Mouse (Mus musculus) macrophage (primary cell): ENCODE results near the gene Yjefn3. TPM values are rescaled to one million over a fixed set of nuclear protein-coding genes. Genes with fewer than 3 reads are reported as not detected.

ENCODE experiments used
- H3K27ac ChIP-seq: fragments of 350-480 bp; formaldehyde crosslinking; 2 replicates; pipeline ENCODE4 v1.9.0; 2021
- H3K36me3 ChIP-seq: fragments of 350-480 bp; formaldehyde crosslinking; 2 replicates; pipeline ENCODE4 v1.9.0; 2021; ENCODE audit errors: inconsistent target
- H3K4me3 ChIP-seq: fragments of 350-480 bp; formaldehyde crosslinking; 2 replicates; pipeline ENCODE4 v1.9.0; 2021; ENCODE audit errors: inconsistent target
- H3K79me2 ChIP-seq: fragments of 350-480 bp; formaldehyde crosslinking; 2 replicates; pipeline ENCODE4 v1.9.0; 2021; ENCODE audit errors: inconsistent target
- whole genome bisulfite sequencing: methylation state at CpG from one replicate; pipeline ENCODE4 v1.1.7; 2026; ENCODE audit warnings: inconsistent platforms; ENCODE audit not compliant: missing documents; 5-methylcytosine and 5-hydroxymethylcytosine counted together
- polyA plus RNA-seq: library from polyadenylated mRNA; stranded (reverse); fragments of 250-400 nt; gene quantifications from 3 replicates; pipeline ENCODE4 v1.2.4, GENCODE M21; 2018; ENCODE audit warnings: inconsistent platforms

Yjefn3 gene
- polyA plus RNA-seq, 1 experiment from 2014 or later: not detected

DNA sequence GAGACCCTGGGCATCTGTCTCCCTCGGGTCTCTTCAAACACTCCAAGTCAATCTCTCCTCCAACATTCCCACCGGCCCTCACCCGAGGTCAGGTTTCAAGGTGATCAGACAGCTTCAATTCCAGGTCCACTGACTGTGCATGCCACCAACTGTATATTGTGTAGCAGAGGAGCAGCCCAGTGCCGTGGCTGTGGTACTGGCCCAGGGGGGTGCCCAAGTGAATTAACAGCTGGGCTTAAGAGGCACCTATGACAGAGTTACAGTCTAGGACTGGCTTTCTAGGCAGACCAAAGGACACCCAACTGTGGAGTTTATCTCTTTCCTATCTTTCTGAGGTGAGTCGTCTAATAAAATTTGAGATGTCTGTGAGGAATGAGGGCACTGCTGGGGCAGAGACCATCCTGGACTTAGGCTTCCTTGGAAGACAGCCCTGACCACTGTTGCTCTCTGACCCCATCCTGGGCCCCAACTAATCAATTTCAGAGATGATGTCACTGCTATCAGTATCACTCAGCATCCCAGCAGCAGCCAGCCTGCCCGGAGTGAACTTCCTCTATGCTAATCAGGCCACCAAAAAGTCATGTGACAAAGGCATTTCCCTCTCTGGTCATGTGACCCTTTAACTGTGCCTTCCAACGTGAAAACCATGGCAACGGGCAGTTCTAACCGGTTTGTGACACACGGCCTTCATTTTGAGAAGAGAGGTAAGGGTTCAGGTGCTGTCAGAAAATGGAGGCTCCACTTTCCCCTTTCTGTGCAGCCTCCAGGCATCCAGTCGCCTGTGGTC lies 17.6 kb upstream of the Yjefn3 start:
- Histone ChIP-seq H3K79me2 (peaks cover 79% of the 10 kb centered on the region), H3K36me3 (peaks cover 31% of the 10 kb centered on the region), H3K4me3 (peak overlapping the region; percentile 5; the same call in 1 of the 2 replicates), H3K27ac (peak overlapping the region; percentile 88)
- WGBS: 35% methylated on average over 11 of the region's 11 CpGs

DNA sequence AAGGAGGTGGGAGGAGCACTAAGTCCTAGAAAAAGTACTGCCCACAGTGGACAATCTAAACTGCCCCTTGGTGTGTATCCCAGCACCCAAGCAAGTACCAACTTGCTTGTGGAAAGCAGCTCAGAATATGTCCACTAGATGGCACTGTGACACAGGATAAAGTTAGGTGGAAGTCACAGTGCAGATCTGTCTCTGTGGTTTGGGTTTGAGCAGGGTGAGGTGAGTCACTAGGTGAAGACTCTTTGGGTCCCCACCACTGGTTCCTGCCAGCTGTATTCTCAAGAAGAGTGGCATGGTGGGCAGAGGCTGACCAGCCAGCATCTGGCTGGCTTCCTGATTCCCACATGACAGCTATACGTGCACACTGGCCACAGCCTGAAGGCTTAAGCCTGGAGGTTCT lies 16.5 kb upstream of the Yjefn3 start:
- WGBS: 0% methylated on average over 1 of the region's 1 CpGs
- peaks cover 42% of the 10 kb centered on the region for H3K36me3 ChIP-seq
- peaks cover 69% of the 10 kb centered on the region for H3K79me2 ChIP-seq
- peak overlapping the region; percentile 88 for H3K27ac ChIP-seq
- no peak overlapping the region for H3K4me3 ChIP-seq

DNA sequence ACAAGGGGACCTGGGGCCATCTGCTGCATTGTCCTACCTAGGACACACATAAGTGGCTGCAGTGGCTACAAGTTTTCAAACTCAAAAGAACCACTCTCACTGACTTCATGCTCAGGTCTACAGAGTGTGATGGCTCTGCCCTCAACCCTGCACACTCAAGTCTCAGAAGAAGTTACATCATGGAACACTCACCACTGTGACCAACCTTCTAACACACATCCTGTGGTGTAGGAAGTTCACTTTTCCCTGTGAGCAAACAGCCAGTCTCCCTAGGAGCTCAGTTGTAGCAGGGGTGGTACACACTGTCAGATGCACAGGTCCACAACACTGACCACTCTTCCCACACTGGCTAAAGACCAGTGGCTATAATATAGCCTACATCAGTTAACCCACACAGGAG lies 16.0 kb upstream of the Yjefn3 start:
- peak overlapping the region; percentile 88; the same call in 1 of the 2 replicates for H3K27ac ChIP-seq
- H3K36me3 ChIP-seq: peaks cover 47% of the 10 kb centered on the region
- no peak overlapping the region for H3K4me3 ChIP-seq
- H3K79me2 ChIP-seq: peaks cover 64% of the 10 kb centered on the region

DNA sequence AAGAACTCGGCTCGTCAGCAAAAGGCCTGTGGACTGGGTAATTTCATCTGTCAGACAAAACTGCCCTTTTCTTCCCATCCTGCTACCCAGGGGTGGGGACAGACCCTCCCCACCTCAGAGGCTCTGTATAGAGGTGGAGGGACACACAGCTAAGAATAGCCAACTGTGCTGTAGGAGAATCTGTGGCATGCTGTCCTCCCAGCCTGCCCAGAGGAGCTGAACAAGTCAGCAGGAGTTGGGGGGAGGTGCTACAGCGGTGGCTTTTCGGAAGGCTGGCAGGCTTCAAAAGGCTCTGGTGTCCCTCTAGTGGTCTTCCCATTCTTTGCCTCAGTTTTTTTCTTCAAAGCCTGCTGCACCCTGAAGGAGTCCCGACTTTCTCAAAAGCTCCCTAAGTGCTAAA lies 13.2 kb upstream of the Yjefn3 start:
- H3K4me3 ChIP-seq: no peak overlapping the region
- H3K36me3 ChIP-seq: peaks cover 74% of the 10 kb centered on the region
- 81% methylated on average over 5 of the region's 5 CpGs for WGBS
- H3K79me2 ChIP-seq: peaks cover 36% of the 10 kb centered on the region
- no peak overlapping the region for H3K27ac ChIP-seq

DNA sequence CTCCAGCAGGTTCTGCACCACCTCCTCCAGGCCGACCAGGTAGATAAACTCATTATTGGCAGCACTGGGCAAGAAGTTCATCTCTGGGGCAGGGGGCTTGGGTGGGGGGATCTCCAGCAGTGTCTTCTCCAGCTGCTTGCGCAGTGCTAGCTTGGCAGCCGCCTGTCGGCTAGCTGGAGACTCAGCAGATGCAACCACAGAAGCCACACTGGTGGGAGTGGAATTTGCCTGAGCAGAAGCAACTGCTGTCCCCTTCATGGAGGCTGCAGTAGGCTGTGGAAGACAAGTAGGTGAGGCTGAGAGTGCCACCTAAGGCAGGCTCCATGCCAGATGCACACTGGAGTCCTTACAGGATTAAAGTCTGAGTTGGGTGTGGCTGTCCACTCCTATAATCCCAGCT lies 12.0 kb upstream of the Yjefn3 start:
- H3K4me3 ChIP-seq: no peak overlapping the region
- WGBS: 85% methylated on average over 4 of the region's 4 CpGs
- H3K27ac ChIP-seq: no peak overlapping the region
- H3K79me2 ChIP-seq: peaks cover 25% of the 10 kb centered on the region
- peaks cover 86% of the 10 kb centered on the region for H3K36me3 ChIP-seq

DNA sequence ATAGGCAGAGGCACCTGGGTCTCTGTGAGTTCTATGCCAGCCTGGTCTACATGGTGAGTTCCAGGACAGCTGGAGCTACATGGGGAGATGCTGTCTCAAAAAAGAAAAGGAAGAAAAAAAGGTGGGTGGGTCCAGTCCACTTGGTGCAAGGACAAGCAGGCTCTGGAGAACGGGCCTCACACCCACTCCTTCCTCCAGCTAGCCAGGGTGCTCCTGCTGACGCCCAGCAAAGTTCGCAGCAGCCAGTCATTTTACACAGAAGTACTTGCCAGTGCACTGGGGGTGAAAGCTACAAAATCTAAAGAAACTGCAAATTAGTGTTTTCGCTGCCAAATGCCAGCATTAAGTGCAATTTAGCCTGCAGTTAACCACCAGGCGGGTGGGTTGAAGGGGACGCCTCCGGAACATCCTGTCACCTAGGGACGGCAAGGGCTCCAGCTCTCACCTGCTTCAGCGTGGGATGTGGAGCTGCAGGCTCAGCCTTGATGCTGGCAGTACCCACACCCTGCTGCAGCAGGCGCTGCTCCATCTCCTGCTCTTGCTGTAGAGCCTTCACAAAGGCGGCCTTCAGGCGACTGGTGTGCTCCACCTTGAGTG lies 10.1 kb upstream of the Yjefn3 start:
- Histone ChIP-seq H3K79me2 (peaks cover 5% of the 10 kb centered on the region; the same call in 1 of the 2 replicates), H3K36me3 (peaks cover 90% of the 10 kb centered on the region), H3K27ac (no peak overlapping the region), H3K4me3 (no peak overlapping the region)
- WGBS: 93% methylated on average over 12 of the region's 12 CpGs

DNA sequence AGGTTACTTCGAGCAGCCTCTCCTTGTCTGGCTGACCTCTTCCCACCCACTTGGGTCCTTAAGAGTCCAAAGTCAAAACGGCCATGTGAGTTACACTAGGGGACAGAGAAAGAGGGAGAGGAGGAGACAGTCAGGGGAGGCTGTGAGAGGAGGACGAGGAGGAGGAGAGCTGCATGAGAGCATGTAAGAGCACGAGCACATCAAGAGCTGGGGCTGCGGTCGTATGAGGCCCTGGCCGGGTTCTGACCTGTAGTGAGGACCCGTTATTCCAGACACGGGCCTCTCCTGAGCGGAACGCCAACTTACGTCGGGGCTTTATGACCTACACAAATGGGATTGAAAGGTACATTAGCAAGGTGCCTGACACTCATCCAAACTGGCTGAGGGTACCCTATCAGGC lies 9.4 kb upstream of the Yjefn3 start:
- Histone ChIP-seq H3K36me3 (peaks cover 83% of the 10 kb centered on the region), H3K79me2 (no peaks in the 10 kb centered on the region; the same call in 1 of the 2 replicates), H3K27ac (no peak overlapping the region), H3K4me3 (no peak overlapping the region)
- 94% methylated on average over 12 of the region's 13 CpGs for WGBS

DNA sequence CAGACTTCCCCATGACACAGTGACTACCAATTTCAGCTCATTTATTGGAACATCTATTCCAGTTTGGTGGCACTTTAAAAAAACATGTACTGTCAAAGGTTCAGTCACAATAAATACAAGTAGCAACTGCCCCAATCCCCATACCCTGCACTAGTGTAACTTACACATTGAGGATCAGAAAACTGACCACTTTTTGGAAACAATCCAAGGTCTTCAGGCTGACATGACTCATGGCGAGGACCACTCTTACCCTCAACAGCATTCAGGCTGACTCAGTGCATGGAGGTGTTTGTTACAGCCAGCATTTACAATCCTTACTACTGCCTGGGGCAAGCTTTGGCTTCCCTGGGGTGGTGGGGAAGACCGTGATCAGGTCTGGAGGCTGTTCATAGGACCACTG lies 4.6 kb upstream of the Yjefn3 start:
- Histone ChIP-seq H3K4me3 (no peak overlapping the region), H3K79me2 (no peaks in the 10 kb centered on the region), H3K27ac (no peak overlapping the region), H3K36me3 (peaks cover 35% of the 10 kb centered on the region)
- whole genome bisulfite sequencing: 93% methylated on average over 2 of the region's 2 CpGs

DNA sequence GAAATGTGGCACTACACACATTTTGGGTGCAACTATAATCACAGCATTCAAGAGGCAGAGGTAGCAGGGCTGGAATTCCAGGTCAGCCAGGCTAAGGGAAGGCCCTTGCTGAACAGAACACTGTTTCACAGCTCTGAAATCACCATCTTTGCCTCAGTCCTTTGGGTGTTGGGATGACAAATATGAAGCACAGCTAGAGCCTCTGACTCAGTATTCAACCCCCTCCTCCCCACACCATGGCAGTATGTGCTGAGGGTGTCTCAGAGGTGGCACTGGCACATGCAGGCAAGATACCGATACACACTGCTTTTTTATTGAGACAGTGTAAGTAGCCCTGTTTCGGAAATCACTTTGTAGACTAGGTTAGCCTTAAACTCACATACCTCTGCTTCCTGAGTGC lies 3.7 kb upstream of the Yjefn3 start:
- Histone ChIP-seq H3K4me3 (no peak overlapping the region), H3K27ac (no peak overlapping the region)
- WGBS: 94% methylated on average over 2 of the region's 2 CpGs

DNA sequence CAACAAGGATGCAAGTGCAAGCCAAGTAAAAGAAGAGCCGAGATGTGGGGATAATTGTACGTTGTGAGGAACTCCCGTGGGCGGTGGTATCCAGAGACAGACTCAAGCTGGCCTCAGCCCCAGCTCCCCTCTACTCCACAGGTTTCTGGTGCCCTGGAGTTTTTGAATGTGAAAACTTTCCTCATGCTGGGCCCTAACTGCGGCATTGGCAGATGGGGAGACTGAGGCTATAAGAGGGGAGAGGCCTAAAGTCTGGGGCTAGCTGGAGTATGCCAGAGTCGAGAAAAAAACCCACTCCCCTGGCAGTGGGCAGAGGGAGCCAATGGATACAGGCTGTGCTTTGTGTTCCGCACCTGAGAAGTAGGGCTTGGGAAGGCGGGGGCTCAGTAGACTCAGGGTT lies 1.6 kb upstream of the Yjefn3 start:
- no peak overlapping the region for H3K27ac ChIP-seq
- 90% methylated on average over 8 of the region's 8 CpGs for WGBS
- H3K4me3 ChIP-seq: no peak overlapping the region

More for the DNA sequence above, 3.7 kb upstream of the Yjefn3 start:
- peaks cover 26% of the 10 kb centered on the region for H3K36me3 ChIP-seq
- H3K79me2 ChIP-seq: peaks cover 1% of the 10 kb centered on the region; the same call in 1 of the 2 replicates

DNA sequence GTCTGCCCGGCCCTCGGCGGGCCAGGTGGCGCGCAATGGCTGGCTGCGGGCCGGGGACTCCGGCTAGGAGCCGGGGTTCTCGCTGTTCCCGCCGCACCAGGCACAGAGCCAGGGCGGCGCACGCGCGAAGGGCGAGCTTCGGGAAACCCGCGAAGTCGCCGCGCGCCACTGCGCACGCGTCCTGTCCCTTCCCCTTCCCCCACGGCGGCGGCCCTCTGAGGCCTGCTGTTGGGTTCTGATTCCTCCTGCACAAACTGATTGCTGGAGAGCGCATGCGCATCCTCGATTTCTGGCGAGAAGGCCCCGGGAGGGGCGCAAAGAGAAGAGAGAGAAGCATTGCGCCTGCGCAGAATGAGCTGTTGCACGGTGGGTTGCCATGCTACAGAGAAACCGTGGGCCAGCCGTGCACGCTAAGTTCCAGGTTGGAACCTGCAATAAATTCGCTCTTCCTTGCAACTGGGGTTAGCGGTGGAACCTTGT lies 591 bp upstream of the Yjefn3 start:
- under 1% methylated on average over 45 of the region's 45 CpGs for WGBS
- H3K4me3 ChIP-seq: peak overlapping the region; percentile 91
- peak overlapping the region; percentile 79 for H3K27ac ChIP-seq
- H3K36me3 ChIP-seq: no peaks in the 10 kb centered on the region
- H3K79me2 ChIP-seq: peaks cover 33% of the 10 kb centered on the region

More for the DNA sequence above, 1.6 kb upstream of the Yjefn3 start:
- H3K36me3 ChIP-seq: peaks cover 5% of the 10 kb centered on the region; the same call in 1 of the 2 replicates
- peaks cover 23% of the 10 kb centered on the region for H3K79me2 ChIP-seq

DNA sequence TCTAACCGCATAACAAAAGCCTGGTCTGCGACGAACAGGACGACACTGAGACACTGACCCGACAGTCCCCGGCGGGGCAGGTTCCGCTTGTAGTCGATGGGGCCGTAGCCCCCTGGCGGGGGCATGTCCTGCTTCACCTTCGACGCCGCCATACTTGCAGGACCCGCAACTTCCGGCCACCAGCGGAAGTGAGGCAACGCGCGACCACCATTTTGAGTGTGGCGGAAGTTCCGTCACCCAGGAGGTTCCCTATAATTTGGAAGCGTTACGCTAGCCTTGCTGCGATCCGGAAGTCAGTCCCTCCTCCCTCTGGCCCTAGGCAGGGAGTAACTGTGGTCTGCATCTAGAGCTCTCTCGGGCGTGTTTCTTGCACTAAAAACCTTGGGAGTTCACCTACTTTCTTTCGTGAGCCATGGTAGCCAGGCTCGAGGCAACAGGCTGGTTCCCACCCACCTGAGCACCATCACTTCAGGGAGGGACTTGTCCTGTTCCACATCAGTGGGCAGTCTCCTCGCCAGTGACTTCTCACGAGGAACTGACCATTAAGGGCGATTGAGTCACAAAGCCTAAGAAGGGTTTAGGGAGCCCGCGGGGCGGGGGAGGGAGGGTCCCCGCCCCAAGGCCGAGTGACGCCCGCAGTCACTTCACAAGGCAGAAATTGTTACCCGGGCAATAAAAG lies 889 bp downstream of the Yjefn3 start:
- Histone ChIP-seq H3K27ac (peak overlapping the region; percentile 79), H3K4me3 (peak overlapping the region; percentile 91), H3K36me3 (no peaks in the 10 kb centered on the region), H3K79me2 (peaks cover 48% of the 10 kb centered on the region)
- WGBS: 3% methylated on average over 41 of the region's 41 CpGs

DNA sequence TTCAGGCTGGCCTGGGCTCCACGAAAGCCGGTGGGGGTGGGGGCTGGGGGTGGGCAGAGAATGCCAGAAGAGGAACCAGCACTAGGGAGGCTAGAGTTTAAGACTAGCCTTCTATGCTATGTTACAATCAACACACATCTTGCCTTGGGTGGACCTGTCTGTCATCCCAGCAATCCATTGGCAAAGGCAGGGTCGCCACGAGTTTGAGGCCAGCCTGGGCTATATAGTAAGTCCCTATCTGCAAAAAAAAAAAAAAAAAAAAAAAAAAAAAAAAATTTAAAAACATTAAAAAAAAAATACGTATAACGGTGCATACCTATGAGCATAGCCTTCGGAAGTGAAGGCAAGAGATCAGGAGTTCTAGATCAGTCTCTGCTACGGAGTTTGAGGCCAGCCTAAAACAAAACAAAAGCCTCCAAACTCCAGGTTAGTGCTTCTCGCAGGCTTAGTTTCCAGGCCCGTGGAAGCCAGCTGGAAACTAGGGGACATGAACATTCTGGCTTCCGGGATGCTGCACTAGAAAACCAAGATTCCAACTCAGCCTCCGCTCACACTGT lies 1.5 kb downstream of the Yjefn3 start:
- H3K79me2 ChIP-seq: peaks cover 54% of the 10 kb centered on the region
- H3K36me3 ChIP-seq: 0 out of 2 replicates have a peak, but pooled peaks cover 6% of the 10 kb centered on the region
- peak overlapping the region; percentile 91 for H3K4me3 ChIP-seq
- H3K27ac ChIP-seq: peak overlapping the region; percentile 79
- 5% methylated on average over 12 of the region's 12 CpGs for WGBS

DNA sequence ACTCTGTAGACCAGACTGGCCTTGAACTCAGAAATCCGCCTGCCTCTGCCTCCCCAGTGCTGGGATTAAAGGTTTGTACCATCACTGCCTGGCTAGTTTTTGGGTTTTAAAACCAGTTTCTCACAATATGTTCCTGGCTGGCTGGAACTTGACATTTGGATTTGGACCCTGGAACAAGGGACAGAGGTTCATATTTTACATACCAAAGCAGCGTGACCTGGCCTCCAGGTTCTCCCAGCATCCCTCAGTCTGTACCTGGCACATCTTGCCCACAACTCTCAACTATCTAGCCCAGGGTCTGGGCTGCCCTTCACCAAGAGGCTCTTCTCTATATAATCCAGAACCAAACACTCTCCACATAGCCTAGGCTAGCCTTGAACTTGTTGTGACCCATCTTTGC lies 2.6 kb downstream of the Yjefn3 start:
- peaks cover 65% of the 10 kb centered on the region for H3K79me2 ChIP-seq
- H3K4me3 ChIP-seq: no peak overlapping the region
- H3K27ac ChIP-seq: no peak overlapping the region
- 95% methylated on average over 2 of the region's 2 CpGs for WGBS
- 0 out of 2 replicates have a peak, but pooled peaks cover 9% of the 10 kb centered on the region for H3K36me3 ChIP-seq
